Mouse (Mus musculus): ENCODE measurements at regions not wholly inside any gene's neighbourhood (a gene's known extent, or its start where the extent isn't known, plus 50 kb on each side); places are given as distances from the start of the nearest gene placed in this dataset.

DNA sequence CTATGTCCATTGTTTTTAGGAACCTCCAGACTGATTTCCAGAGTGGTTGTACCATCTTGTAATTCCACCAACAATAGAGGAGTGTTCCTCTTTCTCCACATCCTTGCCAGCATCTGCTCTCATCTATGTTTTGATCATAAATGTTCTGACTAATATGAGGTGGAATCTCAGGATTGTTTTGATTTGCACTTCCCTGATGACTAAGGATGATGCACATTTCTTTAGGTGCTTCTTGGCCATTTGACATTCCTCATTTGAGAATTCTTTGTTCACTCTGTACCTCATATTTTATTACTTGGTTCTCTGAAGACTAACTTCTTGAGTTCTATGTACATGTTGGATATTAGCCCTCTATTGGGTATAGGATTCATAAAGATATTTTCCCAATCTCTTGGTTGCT, 538.4 kb downstream of the Inhba start:
- Histone ChIP-seq H3K36me3 (ENCODE audit: control insufficient read depth, insufficient read depth, low read length) (no peaks in the 10 kb centered on the region), H3K27me3 (replicated peaks; ENCODE audit: control insufficient read depth, insufficient read depth, low read length) (no peaks in the 10 kb centered on the region), H3K4me2 (no peak overlapping the region), H3K9ac (ENCODE audit: low read depth, low read length) (no peak overlapping the region), H3K9me3 (ENCODE audit: control insufficient read depth, low read length) (no peaks in the 10 kb centered on the region), H3K27ac (ENCODE audit: low read depth, low read length) (no peak overlapping the region), H3K4me3 (ENCODE audit: low read depth, low read length) (no peak overlapping the region), H3K4me1 (replicated peaks; ENCODE audit: control insufficient read depth, insufficient read depth, low read length) (no peaks in the 10 kb centered on the region)
- DNase-seq (ENCODE audit: low spot score): no peak
- no peak for ATAC-seq (replicated peaks; ENCODE audit: low FRiP score)

GRCm38 (mm10) chr13:16564988-16565387, 553.3 kb downstream of the Inhba start:
- no peak for ATAC-seq (replicated peaks; ENCODE audit: low FRiP score)
- no peak overlapping the region for H3K4me3 ChIP-seq (ENCODE audit: low read depth, low read length)
- H3K4me2 ChIP-seq: no peak overlapping the region

DNA sequence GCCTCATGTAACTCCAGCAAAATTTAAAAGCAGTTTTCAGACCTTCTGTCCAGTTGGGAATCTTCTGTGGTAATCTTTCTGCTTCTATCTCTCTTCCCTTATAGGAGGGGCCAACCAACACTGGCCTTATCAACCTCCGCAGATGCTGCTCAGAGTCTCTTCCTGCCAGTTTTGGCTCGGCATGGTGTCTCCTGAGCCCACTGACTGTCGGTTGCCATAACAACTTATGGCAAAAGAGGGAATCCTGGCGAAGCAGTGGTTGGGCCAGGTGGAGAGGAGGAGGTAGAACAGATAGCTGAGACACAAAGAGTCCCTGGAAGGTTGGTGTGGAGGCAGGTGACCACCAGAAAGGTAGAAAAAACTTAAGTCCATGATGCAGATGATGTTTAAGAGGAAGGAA, 562.4 kb downstream of the Inhba start:
- Histone ChIP-seq H3K27ac (ENCODE audit: low read depth, low read length) (no peak overlapping the region), H3K9me3 (ENCODE audit: control insufficient read depth, low read length) (no peaks in the 10 kb centered on the region), H3K4me1 (replicated peaks; ENCODE audit: control insufficient read depth, insufficient read depth, low read length) (no peaks in the 10 kb centered on the region), H3K27me3 (replicated peaks; ENCODE audit: control insufficient read depth, insufficient read depth, low read length) (no peaks in the 10 kb centered on the region), H3K9ac (ENCODE audit: low read depth, low read length) (no peak overlapping the region), H3K4me3 (ENCODE audit: low read depth, low read length) (no peak overlapping the region), H3K4me2 (no peak overlapping the region), H3K36me3 (ENCODE audit: control insufficient read depth, insufficient read depth, low read length) (no peaks in the 10 kb centered on the region)
- DNase-seq (ENCODE audit: low spot score) (no peak), ATAC-seq (replicated peaks; ENCODE audit: low FRiP score) (0 out of 2 replicates have a peak, but pooled peaks have one; percentile 45)
- WGBS: 18% methylated on average over 4 of the region's 4 CpGs

More at GRCm38 (mm10) chr13:16564988-16565387, 553.3 kb downstream of the Inhba start:
- DNase-seq (ENCODE audit: low spot score): no peak
- Histone ChIP-seq H3K4me1 (replicated peaks; ENCODE audit: control insufficient read depth, insufficient read depth, low read length) (no peaks in the 10 kb centered on the region), H3K36me3 (ENCODE audit: control insufficient read depth, insufficient read depth, low read length) (no peaks in the 10 kb centered on the region), H3K27me3 (replicated peaks; ENCODE audit: control insufficient read depth, insufficient read depth, low read length) (no peaks in the 10 kb centered on the region), H3K9me3 (ENCODE audit: control insufficient read depth, low read length) (no peaks in the 10 kb centered on the region), H3K9ac (ENCODE audit: low read depth, low read length) (no peak overlapping the region), H3K27ac (ENCODE audit: low read depth, low read length) (no peak overlapping the region)
- WGBS: 77% methylated on average over 1 of the region's 1 CpGs

- Histone ChIP-seq H3K36me3 (ENCODE audit: control insufficient read depth, insufficient read depth, low read length) (no peaks in the 10 kb centered on the region), H3K4me2 (no peak overlapping the region), H3K4me3 (ENCODE audit: low read depth, low read length) (no peak overlapping the region), H3K27ac (ENCODE audit: low read depth, low read length) (no peak overlapping the region), H3K9ac (ENCODE audit: low read depth, low read length) (no peak overlapping the region), H3K4me1 (replicated peaks; ENCODE audit: control insufficient read depth, insufficient read depth, low read length) (no peaks in the 10 kb centered on the region), H3K27me3 (replicated peaks; ENCODE audit: control insufficient read depth, insufficient read depth, low read length) (no peaks in the 10 kb centered on the region), H3K9me3 (ENCODE audit: control insufficient read depth, low read length) (no peaks in the 10 kb centered on the region)
- DNase-seq (ENCODE audit: low spot score) (no peak), ATAC-seq (replicated peaks; ENCODE audit: low FRiP score) (no peak)
Observed at GRCm38 (mm10) chr13:16586286-16586685, 574.6 kb downstream of the Inhba start.

- Histone ChIP-seq H3K4me2 (no peak overlapping the region), H3K27ac (ENCODE audit: low read depth, low read length) (no peak overlapping the region), H3K9ac (ENCODE audit: low read depth, low read length) (no peak overlapping the region), H3K36me3 (ENCODE audit: control insufficient read depth, insufficient read depth, low read length) (no peaks in the 10 kb centered on the region), H3K27me3 (replicated peaks; ENCODE audit: control insufficient read depth, insufficient read depth, low read length) (no peaks in the 10 kb centered on the region), H3K9me3 (ENCODE audit: control insufficient read depth, low read length) (no peaks in the 10 kb centered on the region), H3K4me1 (replicated peaks; ENCODE audit: control insufficient read depth, insufficient read depth, low read length) (no peaks in the 10 kb centered on the region), H3K4me3 (ENCODE audit: low read depth, low read length) (no peak overlapping the region)
- no peak for DNase-seq (ENCODE audit: low spot score)
- no peak for ATAC-seq (replicated peaks; ENCODE audit: low FRiP score)
- WGBS: 68% methylated on average over 4 of the region's 5 CpGs
Observed at GRCm38 (mm10) chr13:16619755-16620154, 608.1 kb downstream of the Inhba start.

DNA sequence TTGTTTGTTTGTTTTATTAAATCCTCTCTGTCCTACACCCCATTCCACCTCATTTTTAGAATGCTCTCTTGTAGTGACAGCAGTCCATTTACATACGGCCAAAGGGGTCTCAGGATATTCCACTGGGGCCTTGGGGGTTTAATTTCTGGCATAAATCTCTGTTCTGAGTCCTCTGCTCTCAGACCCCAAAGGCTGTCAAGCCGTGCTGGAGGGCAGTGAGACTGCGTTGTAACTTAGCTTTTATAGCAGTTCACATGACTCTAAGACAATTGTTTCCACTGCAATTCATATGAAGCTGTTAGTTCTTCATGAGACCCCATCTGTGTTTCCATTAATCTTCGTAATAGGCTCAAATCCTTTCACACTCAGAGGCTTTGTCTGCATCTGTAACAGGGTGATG, 614.9 kb downstream of the Inhba start:
- H3K36me3 ChIP-seq (ENCODE audit: control insufficient read depth, insufficient read depth, low read length): no peaks in the 10 kb centered on the region
- H3K9me3 ChIP-seq (ENCODE audit: control insufficient read depth, low read length): no peaks in the 10 kb centered on the region
- no peak overlapping the region for H3K4me3 ChIP-seq (ENCODE audit: low read depth, low read length)
- no peak overlapping the region for H3K4me2 ChIP-seq
- no peak overlapping the region for H3K9ac ChIP-seq (ENCODE audit: low read depth, low read length)
- H3K27ac ChIP-seq (ENCODE audit: low read depth, low read length): no peak overlapping the region
- H3K27me3 ChIP-seq (replicated peaks; ENCODE audit: control insufficient read depth, insufficient read depth, low read length): no peaks in the 10 kb centered on the region
- no peak for DNase-seq (ENCODE audit: low spot score)
- 75% methylated on average over 4 of the region's 4 CpGs for WGBS
- no peaks in the 10 kb centered on the region for H3K4me1 ChIP-seq (replicated peaks; ENCODE audit: control insufficient read depth, insufficient read depth, low read length)
- ATAC-seq (replicated peaks; ENCODE audit: low FRiP score): no peak

GRCm38 (mm10) chr13:16633445-16634092, 621.9 kb downstream of the Inhba start:
- Histone ChIP-seq H3K4me3 (ENCODE audit: low read depth, low read length) (no peak overlapping the region), H3K27me3 (replicated peaks; ENCODE audit: control insufficient read depth, insufficient read depth, low read length) (no peaks in the 10 kb centered on the region), H3K4me1 (replicated peaks; ENCODE audit: control insufficient read depth, insufficient read depth, low read length) (no peaks in the 10 kb centered on the region), H3K9me3 (ENCODE audit: control insufficient read depth, low read length) (no peaks in the 10 kb centered on the region), H3K27ac (ENCODE audit: low read depth, low read length) (no peak overlapping the region), H3K36me3 (ENCODE audit: control insufficient read depth, insufficient read depth, low read length) (no peaks in the 10 kb centered on the region), H3K4me2 (no peak overlapping the region), H3K9ac (ENCODE audit: low read depth, low read length) (no peak overlapping the region)
- WGBS: 49% methylated on average over 5 of the region's 5 CpGs
- no peak for DNase-seq (ENCODE audit: low spot score)
- no peak for ATAC-seq (replicated peaks; ENCODE audit: low FRiP score)

DNA sequence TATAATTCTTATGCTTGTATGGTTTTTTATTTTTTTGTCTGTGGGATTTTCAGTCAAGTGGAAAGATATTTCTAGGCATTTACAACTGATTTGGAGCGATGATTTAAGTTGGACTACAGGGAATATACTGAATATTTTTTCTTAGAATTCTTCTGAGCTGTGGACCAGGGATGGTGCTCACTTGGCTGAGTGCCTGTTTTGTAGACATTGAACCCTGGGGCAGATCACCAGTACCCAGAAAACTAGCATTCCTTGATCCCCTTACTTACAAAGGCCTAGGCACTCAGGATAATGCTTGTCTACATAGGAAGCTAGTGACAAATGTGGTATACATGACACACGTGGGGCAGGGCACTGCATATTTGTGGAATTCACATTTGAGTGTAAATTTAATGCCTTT, 624.6 kb downstream of the Inhba start:
- Histone ChIP-seq H3K4me3 (ENCODE audit: low read depth, low read length) (no peak overlapping the region), H3K4me2 (no peak overlapping the region), H3K27ac (ENCODE audit: low read depth, low read length) (no peak overlapping the region), H3K9ac (ENCODE audit: low read depth, low read length) (no peak overlapping the region), H3K9me3 (ENCODE audit: control insufficient read depth, low read length) (no peaks in the 10 kb centered on the region), H3K36me3 (ENCODE audit: control insufficient read depth, insufficient read depth, low read length) (no peaks in the 10 kb centered on the region), H3K4me1 (replicated peaks; ENCODE audit: control insufficient read depth, insufficient read depth, low read length) (no peaks in the 10 kb centered on the region), H3K27me3 (replicated peaks; ENCODE audit: control insufficient read depth, insufficient read depth, low read length) (no peaks in the 10 kb centered on the region)
- DNase-seq (ENCODE audit: low spot score) (no peak), ATAC-seq (replicated peaks; ENCODE audit: low FRiP score) (no peak)
- WGBS: 69% methylated on average over 2 of the region's 2 CpGs

DNA sequence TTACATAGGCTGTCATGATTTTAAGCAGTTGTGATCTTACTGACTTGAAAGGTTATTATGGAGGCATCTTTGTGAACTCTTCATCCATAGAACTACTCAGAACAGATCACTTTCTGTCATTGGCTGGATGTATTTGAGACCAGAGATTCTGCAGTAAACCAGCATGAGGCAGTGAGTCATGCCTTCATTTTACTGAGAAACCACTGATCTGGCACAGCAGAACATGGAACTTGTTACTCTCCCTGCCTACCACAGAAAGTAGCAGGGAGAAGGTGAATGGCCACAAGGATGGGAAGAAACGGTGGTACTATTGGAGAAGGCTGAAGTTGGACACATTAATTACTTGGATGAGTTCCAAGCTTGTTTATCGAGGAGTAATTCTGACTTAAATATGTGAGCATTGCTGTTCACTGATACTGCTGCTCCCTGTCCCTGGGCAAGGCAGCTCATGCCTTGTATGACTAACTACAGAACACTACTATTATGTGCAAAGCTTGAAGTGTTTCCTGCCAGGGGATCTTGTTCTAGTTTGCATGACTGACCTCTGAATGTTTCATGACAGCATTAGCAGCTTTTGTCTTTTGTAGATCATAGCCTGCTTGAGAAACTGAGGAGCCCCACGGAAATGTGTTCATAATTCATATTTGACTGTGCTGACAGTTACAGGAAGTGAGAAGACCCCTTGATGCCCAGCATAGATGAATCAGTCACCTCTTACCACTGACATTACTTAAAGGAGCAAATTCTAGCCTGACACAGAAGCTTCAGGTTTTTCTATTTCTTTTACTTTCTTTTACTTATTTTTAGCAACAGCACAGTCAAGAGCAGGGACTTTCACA, 630.2 kb downstream of the Inhba start:
- Histone ChIP-seq H3K9me3 (ENCODE audit: control insufficient read depth, low read length) (no peaks in the 10 kb centered on the region), H3K9ac (ENCODE audit: low read depth, low read length) (no peak overlapping the region), H3K4me1 (replicated peaks; ENCODE audit: control insufficient read depth, insufficient read depth, low read length) (no peaks in the 10 kb centered on the region), H3K27ac (ENCODE audit: low read depth, low read length) (no peak overlapping the region), H3K4me3 (ENCODE audit: low read depth, low read length) (no peak overlapping the region), H3K27me3 (replicated peaks; ENCODE audit: control insufficient read depth, insufficient read depth, low read length) (no peaks in the 10 kb centered on the region), H3K36me3 (ENCODE audit: control insufficient read depth, insufficient read depth, low read length) (no peaks in the 10 kb centered on the region), H3K4me2 (no peak overlapping the region)
- WGBS: 70% methylated on average over 3 of the region's 3 CpGs
- ATAC-seq (replicated peaks; ENCODE audit: low FRiP score): no peak
- no peak for DNase-seq (ENCODE audit: low spot score)
